Mouse (Mus musculus) thymus, postnatal 0 days (tissue): ENCODE measurements at regions not wholly inside any gene's neighbourhood (a gene's known extent, or its start where the extent isn't known, plus 50 kb on each side); places are given as distances from the start of the nearest gene placed in this dataset.

Source experiments
- DNase-seq: peaks from one replicate; pipeline ENCODE4 v3.0.0-alpha.2; 2015; ENCODE audit warnings: low spot score

GRCm38 (mm10) chr19:56039091-56040004 is 247.6 kb upstream of the Habp2 start:
- no peak for DNase-seq

- DNase-seq: no peak
Measured at GRCm38 (mm10) chr19:56041930-56042329, 245.0 kb upstream of the Habp2 start.

- no peak for DNase-seq
Measured at GRCm38 (mm10) chr19:56046784-56047390, 240.1 kb upstream of the Habp2 start.

DNA sequence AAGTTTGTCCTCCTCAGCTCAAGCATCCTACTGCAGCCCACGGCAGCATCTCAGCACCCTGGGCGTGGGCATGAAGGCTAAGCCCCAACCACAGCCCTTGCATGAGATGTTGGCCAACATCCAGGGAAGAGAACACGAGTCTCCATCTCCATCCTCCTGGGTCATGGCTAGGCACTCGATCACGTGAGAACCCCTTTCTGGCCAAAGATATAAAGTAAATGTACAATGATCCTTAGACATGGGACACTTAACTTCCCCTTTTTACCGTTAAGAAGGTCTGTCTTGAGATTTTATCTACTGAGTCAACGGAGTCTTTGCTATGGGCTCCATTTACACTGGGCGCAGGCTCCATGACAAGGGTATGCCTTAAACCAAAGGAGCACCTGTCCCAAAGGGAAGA is 232.8 kb upstream of the Habp2 start:
- DNase-seq: no peak

DNA sequence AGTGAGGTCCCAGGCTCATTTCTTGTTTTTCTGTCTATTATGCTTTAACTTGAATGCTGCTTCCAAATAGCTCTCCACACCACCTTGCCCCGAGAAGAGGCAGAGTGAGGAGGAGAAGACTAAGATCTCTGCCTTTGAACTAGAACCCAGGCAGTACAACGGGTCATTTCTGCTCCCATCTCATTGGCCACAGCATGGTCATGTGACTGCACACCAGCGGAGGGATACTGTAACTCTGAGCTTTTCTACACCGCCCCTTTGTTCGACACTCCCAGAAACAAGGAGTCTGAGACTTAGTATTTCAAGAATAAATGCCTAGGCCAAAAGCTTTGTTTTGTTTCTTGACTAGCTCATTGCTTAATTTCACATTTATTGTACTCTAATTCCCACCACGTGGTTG is 230.5 kb upstream of the Habp2 start:
- no peak for DNase-seq

- DNase-seq: no peak
Measured at GRCm38 (mm10) chr19:56061882-56062540, 224.9 kb upstream of the Habp2 start.

DNA sequence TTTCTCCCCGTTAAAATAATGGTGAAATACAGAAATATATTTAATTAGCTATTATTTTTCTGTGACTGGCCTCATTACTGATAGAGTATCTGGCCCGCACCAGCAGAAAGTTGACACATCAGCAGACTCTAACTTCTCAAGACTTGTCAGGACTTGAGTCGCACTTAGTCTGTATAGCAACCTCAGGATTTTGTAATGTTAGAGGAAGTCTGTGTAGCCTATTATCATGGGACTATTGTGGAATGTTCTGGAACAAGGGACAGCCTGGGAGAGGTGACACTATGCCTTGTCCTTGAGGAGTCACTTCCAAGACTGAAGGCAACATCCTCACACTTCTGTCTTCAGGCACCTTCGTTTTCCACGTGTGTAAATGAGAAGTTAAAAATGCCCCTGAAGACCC is 223.8 kb upstream of the Habp2 start:
- no peak for DNase-seq

GRCm38 (mm10) chr19:56065730-56066129 is 221.2 kb upstream of the Habp2 start:
- DNase-seq: no peak

DNA sequence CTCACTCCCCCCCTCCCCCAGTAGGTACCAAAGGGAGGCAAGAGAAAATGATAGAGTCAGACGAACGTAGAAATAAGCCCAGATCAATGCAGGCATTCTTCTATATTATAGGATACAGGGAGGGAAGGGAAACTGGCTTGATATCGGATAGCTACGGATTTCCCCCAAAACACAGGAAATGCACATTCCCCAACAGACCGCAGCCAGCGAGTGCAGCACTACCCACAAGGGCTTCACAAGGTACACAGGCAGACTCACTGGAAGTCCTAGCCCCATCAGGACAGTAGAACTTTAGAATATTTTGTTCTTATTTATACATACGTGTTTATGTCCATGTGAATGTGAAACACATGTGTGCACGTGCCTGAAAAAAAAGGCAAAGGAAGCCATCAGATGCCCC is 218.8 kb upstream of the Habp2 start:
- DNase-seq: no peak

DNA sequence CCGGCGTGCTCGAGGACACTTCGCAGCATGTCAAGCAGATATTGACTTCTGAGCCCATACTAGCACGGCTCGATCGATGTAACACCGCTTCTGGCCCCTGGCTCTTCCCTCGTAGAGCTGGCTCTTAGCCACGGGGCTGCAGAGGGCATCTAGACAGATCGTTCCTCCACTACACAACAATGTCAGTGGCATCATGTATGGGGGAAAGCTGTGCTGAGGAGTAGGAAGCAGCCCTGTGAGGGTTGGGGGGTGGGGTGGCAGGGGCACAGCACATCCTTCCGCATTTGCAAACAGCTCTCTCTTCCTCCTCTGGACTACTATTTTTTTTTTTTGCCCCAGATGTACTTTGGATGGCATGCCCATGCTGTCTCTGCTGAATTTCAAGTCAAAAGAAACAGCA is 218.1 kb upstream of the Habp2 start:
- peak; percentile 37 for DNase-seq

DNA sequence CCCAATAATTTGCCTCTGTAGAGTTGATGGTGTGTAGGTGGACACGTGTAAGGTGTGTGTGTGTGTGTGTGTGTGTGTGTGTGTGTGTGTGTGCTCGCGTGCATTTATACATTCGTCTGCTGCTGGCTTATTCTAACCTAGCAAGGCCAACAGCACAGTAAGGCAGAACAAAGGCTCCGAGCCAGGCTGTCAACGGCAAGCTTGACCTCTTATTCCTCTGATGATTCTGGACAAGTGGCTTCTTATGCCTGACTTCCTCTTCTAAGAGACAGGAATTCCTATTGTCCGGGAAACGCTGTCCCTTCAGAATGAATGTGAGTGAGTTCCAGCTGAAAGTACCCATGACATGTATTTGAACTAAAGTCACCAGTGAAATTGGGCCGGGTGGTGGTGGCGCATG is 217.7 kb upstream of the Habp2 start:
- DNase-seq: no peak

DNA sequence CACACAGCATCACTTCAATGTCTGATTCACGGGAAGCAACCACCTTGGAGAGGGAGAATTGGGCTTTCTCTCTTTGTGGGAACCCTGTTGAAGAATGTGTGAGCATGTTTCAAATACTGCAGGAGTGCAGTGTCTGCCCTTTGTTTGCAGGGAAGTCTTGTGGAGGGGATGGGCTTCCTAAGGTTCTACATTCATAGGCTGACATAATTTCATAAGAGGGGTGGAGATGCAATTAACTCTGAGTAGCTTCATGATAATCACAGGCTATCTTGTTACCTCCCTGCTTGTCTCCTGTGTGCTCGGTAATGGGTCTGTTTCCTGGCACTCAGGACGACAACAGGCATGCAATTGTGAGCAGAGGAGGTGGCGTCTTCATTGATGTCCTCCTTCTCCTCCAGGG is 215.6 kb upstream of the Habp2 start:
- no peak for DNase-seq

DNA sequence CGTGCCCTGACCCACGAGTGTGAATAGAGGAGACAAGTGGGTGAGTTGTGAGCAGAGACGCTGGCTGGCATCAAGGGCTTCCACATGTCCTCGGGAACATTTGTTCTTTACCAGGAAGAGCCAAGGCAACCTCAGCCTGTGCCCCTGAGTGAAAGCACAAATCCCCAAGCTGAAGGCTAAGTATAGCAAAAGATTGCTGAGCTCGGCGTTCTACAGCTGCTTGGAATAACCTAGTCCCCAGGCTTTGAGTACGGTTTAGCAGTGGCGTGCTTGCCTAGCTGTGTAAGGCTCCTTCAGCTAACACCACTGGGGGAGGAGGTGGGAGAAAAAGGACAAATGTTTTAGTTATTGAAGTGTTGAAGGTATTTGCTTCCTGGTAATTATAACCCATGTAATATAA is 210.8 kb upstream of the Habp2 start:
- DNase-seq: no peak

- no peak for DNase-seq
Measured at GRCm38 (mm10) chr19:56077491-56077890, 209.4 kb upstream of the Habp2 start.

- no peak for DNase-seq
Measured at GRCm38 (mm10) chr19:56086413-56087083, 200.4 kb upstream of the Habp2 start.

GRCm38 (mm10) chr19:56087127-56087526 is 199.8 kb upstream of the Habp2 start:
- no peak for DNase-seq

GRCm38 (mm10) chr19:56089795-56090375 is 197.1 kb upstream of the Habp2 start:
- no peak for DNase-seq

DNA sequence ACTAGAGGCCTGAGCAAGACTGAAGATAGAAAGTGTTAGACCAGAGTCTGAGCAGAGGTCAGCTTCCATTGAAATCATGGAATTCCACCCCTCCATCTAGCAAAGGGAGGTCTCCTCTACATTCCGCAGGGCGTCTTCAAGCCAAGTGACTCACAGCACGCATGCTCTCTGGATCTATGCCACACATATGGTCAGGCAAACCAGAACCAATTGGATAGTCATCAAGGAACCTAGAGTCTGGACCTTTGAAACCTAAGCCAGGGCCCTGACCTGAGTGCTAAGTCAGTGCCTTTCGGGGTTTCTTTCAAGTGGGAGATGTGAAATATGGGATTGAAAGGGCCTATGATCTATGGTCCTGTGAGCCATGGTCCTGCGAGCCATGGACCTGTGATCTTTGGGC is 195.4 kb upstream of the Habp2 start:
- DNase-seq: no peak

GRCm38 (mm10) chr19:56095873-56096272 is 191.1 kb upstream of the Habp2 start:
- DNase-seq: no peak

GRCm38 (mm10) chr19:56099725-56100124 is 187.2 kb upstream of the Habp2 start:
- DNase-seq: no peak

- no peak for DNase-seq
Measured at GRCm38 (mm10) chr19:56100131-56100872, 186.6 kb upstream of the Habp2 start.
